Mouse (Mus musculus): ENCODE results near the gene Tssk3. TPM values are rescaled to one million over a fixed set of nuclear protein-coding genes. Genes with fewer than 3 reads are reported as not detected.

Tssk3 gene
- polyA plus RNA-seq, 1 experiment = not detected

GRCm38 (mm10) chr4:129451471-129452169 lies 39.2 kb downstream of the Tssk3 start:
- Histone ChIP-seq H3K36me3 (ENCODE audit: control insufficient read depth, insufficient read depth, low read length) (no peaks in the 10 kb centered on the region), H3K4me3 (ENCODE audit: control insufficient read depth, insufficient read depth, low read length) (no peak overlapping the region), H3K27ac (ENCODE audit: control insufficient read depth, insufficient read depth, low read length) (no peak overlapping the region), H3K4me1 (replicated peaks; ENCODE audit: control insufficient read depth, insufficient read depth, low read length) (peaks cover 4% of the 10 kb centered on the region; the same call in 1 of the 2 replicates), H3K27me3 (ENCODE audit: control insufficient read depth, insufficient read depth, low read length) (no peaks in the 10 kb centered on the region)
- WGBS = 82% methylated on average over 15 of the region's 15 CpGs
- no peak for TF ChIP-seq POLR2A (IDR thresholded peaks at IDR 0.05; ENCODE audit: control insufficient read depth, extremely low read depth, insufficient read depth, low read length, poor library complexity)
- TF ChIP-seq CTCF (IDR thresholded peaks at IDR 0.05; ENCODE audit: borderline replicate concordance, control insufficient read depth, extremely low read depth, insufficient read depth, low read length, poor library complexity) = no peak
- DNase-seq = no peak

GRCm38 (mm10) chr4:129450851-129451250 lies 40.0 kb downstream of the Tssk3 start:
- no peaks in the 10 kb centered on the region for H3K27me3 ChIP-seq (ENCODE audit: control insufficient read depth, insufficient read depth, low read length)
- no peak for TF ChIP-seq CTCF (IDR thresholded peaks at IDR 0.05; ENCODE audit: borderline replicate concordance, control insufficient read depth, extremely low read depth, insufficient read depth, low read length, poor library complexity)
- TF ChIP-seq POLR2A (IDR thresholded peaks at IDR 0.05; ENCODE audit: control insufficient read depth, extremely low read depth, insufficient read depth, low read length, poor library complexity) = no peak
- H3K4me3 ChIP-seq (ENCODE audit: control insufficient read depth, insufficient read depth, low read length) = no peak overlapping the region
- 62% methylated on average over 2 of the region's 2 CpGs for WGBS
- DNase-seq = no peak
- H3K36me3 ChIP-seq (ENCODE audit: control insufficient read depth, insufficient read depth, low read length) = no peaks in the 10 kb centered on the region
- no peak overlapping the region for H3K27ac ChIP-seq (ENCODE audit: control insufficient read depth, insufficient read depth, low read length)
- H3K4me1 ChIP-seq (replicated peaks; ENCODE audit: control insufficient read depth, insufficient read depth, low read length) = peaks cover 6% of the 10 kb centered on the region; the same call in 1 of the 2 replicates

- whole genome bisulfite sequencing = 97% methylated on average over 6 of the region's 6 CpGs
- no peak overlapping the region for H3K27ac ChIP-seq (ENCODE audit: control insufficient read depth, insufficient read depth, low read length)
- H3K4me1 ChIP-seq (replicated peaks; ENCODE audit: control insufficient read depth, insufficient read depth, low read length) = peaks cover 13% of the 10 kb centered on the region
- H3K27me3 ChIP-seq (ENCODE audit: control insufficient read depth, insufficient read depth, low read length) = no peaks in the 10 kb centered on the region
- no peak for TF ChIP-seq POLR2A (IDR thresholded peaks at IDR 0.05; ENCODE audit: control insufficient read depth, extremely low read depth, insufficient read depth, low read length, poor library complexity)
- no peak for TF ChIP-seq CTCF (IDR thresholded peaks at IDR 0.05; ENCODE audit: borderline replicate concordance, control insufficient read depth, extremely low read depth, insufficient read depth, low read length, poor library complexity)
- no peak overlapping the region for H3K4me3 ChIP-seq (ENCODE audit: control insufficient read depth, insufficient read depth, low read length)
- no peak for DNase-seq
- no peaks in the 10 kb centered on the region for H3K36me3 ChIP-seq (ENCODE audit: control insufficient read depth, insufficient read depth, low read length)
Observed at GRCm38 (mm10) chr4:129448713-129449112, 42.1 kb downstream of the Tssk3 start.

GRCm38 (mm10) chr4:129447778-129448563 lies 42.9 kb downstream of the Tssk3 start:
- no peak for TF ChIP-seq CTCF (IDR thresholded peaks at IDR 0.05; ENCODE audit: borderline replicate concordance, control insufficient read depth, extremely low read depth, insufficient read depth, low read length, poor library complexity)
- TF ChIP-seq POLR2A (IDR thresholded peaks at IDR 0.05; ENCODE audit: control insufficient read depth, extremely low read depth, insufficient read depth, low read length, poor library complexity) = no peak
- Histone ChIP-seq H3K4me1 (replicated peaks; ENCODE audit: control insufficient read depth, insufficient read depth, low read length) (peaks cover 13% of the 10 kb centered on the region), H3K4me3 (ENCODE audit: control insufficient read depth, insufficient read depth, low read length) (no peak overlapping the region), H3K27ac (ENCODE audit: control insufficient read depth, insufficient read depth, low read length) (no peak overlapping the region), H3K27me3 (ENCODE audit: control insufficient read depth, insufficient read depth, low read length) (no peaks in the 10 kb centered on the region), H3K36me3 (ENCODE audit: control insufficient read depth, insufficient read depth, low read length) (no peaks in the 10 kb centered on the region)
- DNase-seq = no peak
- WGBS = 84% methylated on average over 11 of the region's 11 CpGs

GRCm38 (mm10) chr4:129447360-129447759 lies 43.5 kb downstream of the Tssk3 start:
- no peak for DNase-seq
- Histone ChIP-seq H3K27me3 (ENCODE audit: control insufficient read depth, insufficient read depth, low read length) (no peaks in the 10 kb centered on the region), H3K4me1 (replicated peaks; ENCODE audit: control insufficient read depth, insufficient read depth, low read length) (peaks cover 13% of the 10 kb centered on the region), H3K27ac (ENCODE audit: control insufficient read depth, insufficient read depth, low read length) (no peak overlapping the region), H3K4me3 (ENCODE audit: control insufficient read depth, insufficient read depth, low read length) (no peak overlapping the region), H3K36me3 (ENCODE audit: control insufficient read depth, insufficient read depth, low read length) (no peaks in the 10 kb centered on the region)
- 84% methylated on average over 8 of the region's 8 CpGs for WGBS
- TF ChIP-seq POLR2A (IDR thresholded peaks at IDR 0.05; ENCODE audit: control insufficient read depth, extremely low read depth, insufficient read depth, low read length, poor library complexity) (no peak), CTCF (IDR thresholded peaks at IDR 0.05; ENCODE audit: borderline replicate concordance, control insufficient read depth, extremely low read depth, insufficient read depth, low read length, poor library complexity) (no peak)

GRCm38 (mm10) chr4:129441145-129441544 lies 49.7 kb downstream of the Tssk3 start:
- no peak overlapping the region for H3K4me3 ChIP-seq (ENCODE audit: control insufficient read depth, insufficient read depth, low read length)
- no peak for TF ChIP-seq POLR2A (IDR thresholded peaks at IDR 0.05; ENCODE audit: control insufficient read depth, extremely low read depth, insufficient read depth, low read length, poor library complexity)
- TF ChIP-seq CTCF (IDR thresholded peaks at IDR 0.05; ENCODE audit: borderline replicate concordance, control insufficient read depth, extremely low read depth, insufficient read depth, low read length, poor library complexity) = no peak
- no peaks in the 10 kb centered on the region for H3K36me3 ChIP-seq (ENCODE audit: control insufficient read depth, insufficient read depth, low read length)
- H3K27ac ChIP-seq (ENCODE audit: control insufficient read depth, insufficient read depth, low read length) = no peak overlapping the region
- 35% methylated on average over 6 of the region's 6 CpGs for WGBS
- DNase-seq = no peak
- no peaks in the 10 kb centered on the region; the same call in 1 of the 2 replicates for H3K27me3 ChIP-seq (ENCODE audit: control insufficient read depth, insufficient read depth, low read length)
- peaks cover 20% of the 10 kb centered on the region for H3K4me1 ChIP-seq (replicated peaks; ENCODE audit: control insufficient read depth, insufficient read depth, low read length)
